8 mouse cellular contexts compared by ENCODE assay signal in the genomic region with DNA sequence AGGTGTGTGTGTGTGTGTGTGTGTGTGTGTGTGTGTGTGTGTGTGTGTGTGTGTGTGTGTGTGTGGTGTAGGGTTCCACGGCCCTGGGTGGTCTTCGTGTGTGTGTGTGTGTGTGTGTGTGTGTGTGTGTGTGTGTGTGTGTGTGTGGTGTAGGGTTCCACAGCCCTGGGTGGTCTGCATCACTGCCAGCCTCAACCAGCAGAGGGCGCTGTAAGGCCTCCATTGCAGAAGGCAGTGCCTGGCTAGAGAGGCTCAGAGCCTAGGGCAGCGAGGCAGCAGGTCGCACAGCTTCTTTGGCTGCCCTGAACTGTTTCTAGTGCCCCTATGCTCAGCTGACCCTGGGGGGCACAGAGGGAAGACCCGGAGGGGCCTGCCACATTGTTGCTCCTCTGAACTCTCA.
A peak's percentile ranks its signal among the peaks of the same experiment; 100 is the strongest.
DNase-seq lines count a peak whose midpoint lies in the region; ATAC-seq and TF ChIP-seq lines count a peak whose summit lies in the region.

No protein-coding gene starts in this region.

- TF ChIP-seq CTCF in layer of hippocampus, adult 2 months (conservative IDR thresholded peaks at IDR 0.05): peak; percentile 69
- TF ChIP-seq CTCF in bone marrow, adult 2 months (IDR thresholded peaks at IDR 0.05; ENCODE audit: control insufficient read depth, insufficient read depth, low read length): peak; percentile 43; the same call in 1 of the 2 replicates
- TF ChIP-seq CTCF in thymus, adult 2 months (IDR thresholded peaks at IDR 0.05; ENCODE audit: borderline replicate concordance, control insufficient read depth, extremely low read depth, insufficient read depth, low read length, poor library complexity): no peak

- no peak overlapping the region for H3K4me2 ChIP-seq in hindbrain, embryonic 15.5 days
- no peak overlapping the region for H3K4me2 ChIP-seq in midbrain, embryonic 15.5 days

- no peak overlapping the region; the same call in 1 of the 2 replicates for H3K27ac ChIP-seq in layer of hippocampus, adult 2 months
- H3K27ac ChIP-seq in bone marrow, adult 2 months (ENCODE audit: control insufficient read depth, insufficient read depth, low read depth, low read length, poor library complexity): no peak overlapping the region
- H3K27ac ChIP-seq in hindbrain, embryonic 15.5 days (replicated peaks): peak overlapping the region; percentile 66; the same call in 1 of the 2 replicates
- peak overlapping the region; percentile 70; the same call in 1 of the 2 replicates for H3K27ac ChIP-seq in midbrain, embryonic 15.5 days
- no peak overlapping the region for H3K27ac ChIP-seq in thymus, adult 2 months (ENCODE audit: control insufficient read depth, insufficient read depth, low read length)

- no peak overlapping the region for H3K9ac ChIP-seq in hindbrain, embryonic 15.5 days
- H3K9ac ChIP-seq in midbrain, embryonic 15.5 days: no peak overlapping the region

- H3K4me1 ChIP-seq in bone marrow, adult 2 months (ENCODE audit: control insufficient read depth, insufficient read depth, low read length): no peaks in the 10 kb centered on the region
- peaks cover 19% of the 10 kb centered on the region for H3K4me1 ChIP-seq in hindbrain, embryonic 15.5 days (replicated peaks)
- H3K4me1 ChIP-seq in midbrain, embryonic 15.5 days: peaks cover 18% of the 10 kb centered on the region
- H3K4me1 ChIP-seq in thymus, adult 2 months (replicated peaks; ENCODE audit: control insufficient read depth, insufficient read depth, low read length): no peaks in the 10 kb centered on the region

- WGBS in bone marrow, adult 2 months: 45% methylated on average over 6 of the region's 6 CpGs
- WGBS in hindbrain, embryonic 15.5 days: 27% methylated on average over 5 of the region's 6 CpGs
- 19% methylated on average over 4 of the region's 6 CpGs for WGBS in midbrain, embryonic 15.5 days
- WGBS in thymus, adult 2 months: 46% methylated on average over 6 of the region's 6 CpGs

- ATAC-seq in hindbrain, embryonic 15.5 days (ENCODE audit: low FRiP score, low read depth): peak; percentile 46
- peak; percentile 61 for ATAC-seq in midbrain, embryonic 15.5 days (replicated peaks)

- no peaks in the 10 kb centered on the region for H3K9me3 ChIP-seq in hindbrain, embryonic 15.5 days
- no peaks in the 10 kb centered on the region for H3K9me3 ChIP-seq in midbrain, embryonic 15.5 days

- peak in 1 of 2 experiments; percentile 69 for DNase-seq in layer of hippocampus, adult 2 months (ENCODE audit: low spot score in 2 of 2)
- no peak for DNase-seq in layer of hippocampus, adult 9-11 months
- DNase-seq in embryo, embryonic 11 days: peak; percentile 71
- peak; percentile 51 for DNase-seq in testis, postnatal 14 days (ENCODE audit: low spot score)
- DNase-seq in thymus, adult 2 months: no peak

- no peaks in the 10 kb centered on the region for H3K36me3 ChIP-seq in hindbrain, embryonic 15.5 days
- no peaks in the 10 kb centered on the region for H3K36me3 ChIP-seq in midbrain, embryonic 15.5 days (replicated peaks)
- H3K36me3 ChIP-seq in thymus, adult 2 months (ENCODE audit: control insufficient read depth, insufficient read depth, low read length): no peaks in the 10 kb centered on the region

- TF ChIP-seq POLR2A in bone marrow, adult 2 months (IDR thresholded peaks at IDR 0.05; ENCODE audit: borderline replicate concordance, control insufficient read depth, low read depth, low read length): no peak
- no peak for TF ChIP-seq POLR2A in thymus, adult 2 months (IDR thresholded peaks at IDR 0.05; ENCODE audit: control insufficient read depth, extremely low read depth, insufficient read depth, low read length, poor library complexity)

- H3K27me3 ChIP-seq in hindbrain, embryonic 15.5 days: no peaks in the 10 kb centered on the region; the same call in 1 of the 2 replicates
- H3K27me3 ChIP-seq in midbrain, embryonic 15.5 days (replicated peaks): no peaks in the 10 kb centered on the region
- no peaks in the 10 kb centered on the region; the same call in 1 of the 2 replicates for H3K27me3 ChIP-seq in thymus, adult 2 months (ENCODE audit: control insufficient read depth, insufficient read depth, low read length)

- H3K4me3 ChIP-seq in layer of hippocampus, adult 2 months: no peak overlapping the region
- H3K4me3 ChIP-seq in bone marrow, adult 2 months (replicated peaks; ENCODE audit: control insufficient read depth, low read depth, low read length): no peak overlapping the region
- no peak overlapping the region for H3K4me3 ChIP-seq in hindbrain, embryonic 15.5 days
- no peak overlapping the region for H3K4me3 ChIP-seq in midbrain, embryonic 15.5 days
- H3K4me3 ChIP-seq in thymus, adult 2 months (ENCODE audit: control insufficient read depth, insufficient read depth, low read length): no peak overlapping the region

Comparison
In these comparisons a context has a peak if more than half of its experiments do, and no peak if none do; other contexts are left out.
1. DNase-seq: peak in embryo, embryonic 11 days (single experiment) and testis, postnatal 14 days (single experiment); none in layer of hippocampus, adult 9-11 months (single experiment) and thymus, adult 2 months (single experiment).
2. H3K27ac ChIP-seq: peak in hindbrain, embryonic 15.5 days (single experiment) and midbrain, embryonic 15.5 days (single experiment); none in layer of hippocampus, adult 2 months (single experiment), bone marrow, adult 2 months (single experiment) and thymus, adult 2 months (single experiment).